Mouse (Mus musculus) heart, embryonic 15.5 days (tissue): ENCODE measurements around the gene Htr3b. TPM values are rescaled to one million over a fixed set of nuclear protein-coding genes. Genes with fewer than 3 reads are reported as not detected.

Experiments
- ATAC-seq: fragments of 200-750 bp; cut with Nextera tagmentation; replicated peaks from 2 replicates; pipeline ENCODE4 v1.8.0; 2017; ENCODE audit warnings: low read depth, moderate TSS enrichment; ENCODE audit not compliant: insufficient number of reproducible peaks, insufficient read depth, low FRiP score
- H3K27ac ChIP-seq: fragments of 300-500 bp; sonication (generic); 2 replicates; pipeline ENCODE4 v1.5.1; 2015; ENCODE audit warnings: mild to moderate bottlenecking, inconsistent platforms
- H3K27me3 ChIP-seq: fragments of 300-500 bp; sonication (generic); 2 replicates; pipeline ENCODE4 v1.6.1; 2015; ENCODE audit warnings: inconsistent platforms
- H3K36me3 ChIP-seq: fragments of 300-500 bp; sonication (generic); 2 replicates; pipeline ENCODE4 v1.6.1; 2015; ENCODE audit warnings: mild to moderate bottlenecking, inconsistent platforms
- H3K4me1 ChIP-seq: fragments of 300-500 bp; sonication (generic); replicated peaks from 2 replicates; pipeline ENCODE4 v1.6.1; 2015; ENCODE audit warnings: inconsistent platforms
- H3K4me2 ChIP-seq: fragments of 300-500 bp; sonication (generic); 2 replicates; pipeline ENCODE4 v1.6.1; 2015; ENCODE audit warnings: inconsistent platforms, mild to moderate bottlenecking, moderate library complexity
- H3K4me3 ChIP-seq: fragments of 300-500 bp; sonication (generic); 2 replicates; pipeline ENCODE4 v1.5.1; 2015; ENCODE audit warnings: mild to moderate bottlenecking, inconsistent platforms
- H3K9ac ChIP-seq: fragments of 300-500 bp; sonication (generic); 2 replicates; pipeline ENCODE4 v1.6.1; 2015; ENCODE audit warnings: mild to moderate bottlenecking, inconsistent platforms
- H3K9me3 ChIP-seq: fragments of 300-500 bp; sonication (generic); replicated peaks from 2 replicates; pipeline ENCODE4 v1.6.1; 2016; ENCODE audit warnings: inconsistent platforms
- whole genome bisulfite sequencing: fragments of 180-500 bp; shearing (Covaris S2); methylation state at CpG from one replicate; pipeline ENCODE4 v1.1.7; 2015; ENCODE audit warnings: mixed read lengths; 5-methylcytosine and 5-hydroxymethylcytosine counted together
- polyA plus RNA-seq: library from polyadenylated mRNA; unstranded; fragments of >200 nt; fragmentation: Nextera tagmentation; extraction: Ambion mirVana; gene quantifications from 2 replicates; pipeline ENCODE4 v1.2.1, GENCODE M21; 2015

Gene Htr3b
- polyA plus RNA-seq = 0.24 TPM in 1 of 2 replicates, not detected in the other

GRCm38 (mm10) chr9:48964587-48965040 lies at the start of gene Htr3b:
Htr3b (minus strand) TSS chr9:48964990.
- H3K4me1 ChIP-seq = peaks cover 6% of the 10 kb centered on the region; the same call in 1 of the 2 replicates
- no peaks in the 10 kb centered on the region for H3K36me3 ChIP-seq
- no peak within 1 kb of the TSS for H3K27ac ChIP-seq
- 62% methylated on average over 7 of the region's 7 CpGs for WGBS
- H3K9me3 ChIP-seq = no peaks in the 10 kb centered on the region
- H3K27me3 ChIP-seq = peaks cover 36% of the 10 kb centered on the region
- H3K4me2 ChIP-seq = no peak within 1 kb of the TSS
- ATAC-seq = no peak
- no peak within 1 kb of the TSS for H3K4me3 ChIP-seq
- H3K9ac ChIP-seq = no peak within 1 kb of the TSS

- Histone ChIP-seq H3K27ac (peak overlapping the region; percentile 61), H3K4me2 (no peak overlapping the region), H3K27me3 (no peaks in the 10 kb centered on the region), H3K4me3 (no peak overlapping the region), H3K36me3 (peaks cover 37% of the 10 kb centered on the region), H3K9ac (no peak overlapping the region), H3K9me3 (no peaks in the 10 kb centered on the region), H3K4me1 (peaks cover 13% of the 10 kb centered on the region)
- no peak for ATAC-seq
- WGBS = 68% methylated on average over 6 of the region's 6 CpGs
These were observed 34.5 kb upstream of the Htr3b start for GRCm38 (mm10) chr9:48999256-48999655.

GRCm38 (mm10) chr9:48995735-48996134 lies 30.9 kb upstream of the Htr3b start:
- no peaks in the 10 kb centered on the region for H3K27me3 ChIP-seq
- peaks cover 6% of the 10 kb centered on the region; the same call in 1 of the 2 replicates for H3K36me3 ChIP-seq
- H3K9ac ChIP-seq = no peak overlapping the region
- no peak overlapping the region for H3K4me3 ChIP-seq
- no peak overlapping the region for H3K4me2 ChIP-seq
- no peak for ATAC-seq
- 87% methylated on average over 1 of the region's 1 CpGs for WGBS
- no peaks in the 10 kb centered on the region for H3K9me3 ChIP-seq
- peaks cover 34% of the 10 kb centered on the region for H3K4me1 ChIP-seq
- H3K27ac ChIP-seq = no peak overlapping the region

GRCm38 (mm10) chr9:48994779-48995178 lies 30.0 kb upstream of the Htr3b start:
- Histone ChIP-seq H3K4me2 (no peak overlapping the region), H3K27ac (no peak overlapping the region), H3K9me3 (no peaks in the 10 kb centered on the region), H3K27me3 (no peaks in the 10 kb centered on the region), H3K36me3 (no peaks in the 10 kb centered on the region), H3K4me3 (no peak overlapping the region), H3K4me1 (peaks cover 36% of the 10 kb centered on the region), H3K9ac (no peak overlapping the region)
- no peak for ATAC-seq
- WGBS = 88% methylated on average over 7 of the region's 7 CpGs

- Histone ChIP-seq H3K4me2 (no peak overlapping the region), H3K27me3 (no peaks in the 10 kb centered on the region), H3K9me3 (no peaks in the 10 kb centered on the region), H3K36me3 (no peaks in the 10 kb centered on the region), H3K9ac (no peak overlapping the region), H3K4me3 (no peak overlapping the region), H3K4me1 (peaks cover 45% of the 10 kb centered on the region), H3K27ac (no peak overlapping the region)
- WGBS = 74% methylated on average over 5 of the region's 5 CpGs
- no peak for ATAC-seq
These were observed 26.9 kb upstream of the Htr3b start for GRCm38 (mm10) chr9:48991671-48992070.

- Histone ChIP-seq H3K4me1 (peaks cover 31% of the 10 kb centered on the region), H3K9ac (peak overlapping the region; percentile 49)
- 17% methylated on average over 12 of the region's 12 CpGs for WGBS
These were observed 22.7 kb upstream of the Htr3b start for GRCm38 (mm10) chr9:48987201-48988101.

GRCm38 (mm10) chr9:48986616-48987141 lies 21.9 kb upstream of the Htr3b start:
- Histone ChIP-seq H3K4me1 (peaks cover 31% of the 10 kb centered on the region), H3K4me3 (peak overlapping the region; percentile 95), H3K9ac (peak overlapping the region; percentile 49; the same call in 1 of the 2 replicates), H3K27ac (peak overlapping the region; percentile 93), H3K4me2 (peak overlapping the region; percentile 72), H3K36me3 (no peaks in the 10 kb centered on the region), H3K9me3 (no peaks in the 10 kb centered on the region), H3K27me3 (no peaks in the 10 kb centered on the region)
- 15% methylated on average over 7 of the region's 7 CpGs for WGBS
- ATAC-seq = peak; percentile 25; the same call in 1 of the 2 replicates

More at GRCm38 (mm10) chr9:48987201-48988101, 22.7 kb upstream of the Htr3b start:
- Histone ChIP-seq H3K4me3 (peak overlapping the region; percentile 95), H3K9me3 (no peaks in the 10 kb centered on the region), H3K27me3 (no peaks in the 10 kb centered on the region), H3K27ac (peak overlapping the region; percentile 93), H3K36me3 (no peaks in the 10 kb centered on the region), H3K4me2 (peak overlapping the region; percentile 72)
- ATAC-seq = no peak

- Histone ChIP-seq H3K9me3 (no peaks in the 10 kb centered on the region), H3K9ac (peak overlapping the region; percentile 97), H3K27me3 (no peaks in the 10 kb centered on the region), H3K4me1 (peaks cover 29% of the 10 kb centered on the region), H3K27ac (peak overlapping the region; percentile 93), H3K36me3 (no peaks in the 10 kb centered on the region), H3K4me3 (peak overlapping the region; percentile 95), H3K4me2 (peak overlapping the region; percentile 72)
- ATAC-seq = no peak
- under 1% methylated on average over 20 of the region's 20 CpGs for WGBS
These were observed 20.9 kb upstream of the Htr3b start for GRCm38 (mm10) chr9:48985708-48986088.

- peak within 1 kb of the TSS; percentile 93 for H3K27ac ChIP-seq
- no peaks in the 10 kb centered on the region for H3K9me3 ChIP-seq
- peaks cover 33% of the 10 kb centered on the region for H3K4me1 ChIP-seq
- H3K27me3 ChIP-seq = no peaks in the 10 kb centered on the region
- H3K4me2 ChIP-seq = peak within 1 kb of the TSS; percentile 72
- H3K9ac ChIP-seq = peak within 1 kb of the TSS; percentile 97
- H3K4me3 ChIP-seq = peak within 1 kb of the TSS; percentile 95
- WGBS = under 1% methylated on average over 93 of the region's 94 CpGs
- no peaks in the 10 kb centered on the region for H3K36me3 ChIP-seq
- ATAC-seq = peak; percentile 92
These were observed 20.3 kb upstream of the Htr3b start, which contains the start of gene Usp28 for GRCm38 (mm10) chr9:48984845-48985707. Usp28 (plus strand) TSS chr9:48985375.

- Histone ChIP-seq H3K4me1 (peaks cover 29% of the 10 kb centered on the region), H3K27me3 (no peaks in the 10 kb centered on the region), H3K4me2 (peak overlapping the region; percentile 72), H3K36me3 (no peaks in the 10 kb centered on the region), H3K9ac (peak overlapping the region; percentile 65), H3K27ac (peak overlapping the region; percentile 90), H3K4me3 (peak overlapping the region; percentile 95), H3K9me3 (no peaks in the 10 kb centered on the region)
- WGBS = 19% methylated on average over 8 of the region's 8 CpGs
- ATAC-seq = no peak
These were observed 19.6 kb upstream of the Htr3b start for GRCm38 (mm10) chr9:48984320-48984844.
